Mouse (Mus musculus) hindbrain, embryonic 13.5 days (tissue): ENCODE measurements around the gene Eras. TPM values are rescaled to one million over a fixed set of nuclear protein-coding genes. Genes with fewer than 3 reads are reported as not detected.
A peak's percentile ranks its signal among the peaks of the same experiment; 100 is the strongest.

Experiments used
- ATAC-seq: fragments of 200-750 bp; cut with Nextera tagmentation; 2 replicates; pipeline ENCODE4 v1.8.0; 2017; ENCODE audit warnings: moderate TSS enrichment; ENCODE audit not compliant: low FRiP score
- H3K27ac ChIP-seq: fragments of 300-500 bp; sonication (generic); 2 replicates; pipeline ENCODE4 v1.5.1; 2015; ENCODE audit warnings: inconsistent platforms, mild to moderate bottlenecking, moderate library complexity
- H3K27me3 ChIP-seq: fragments of 300-500 bp; sonication (generic); 2 replicates; pipeline ENCODE4 v1.6.1; 2015; ENCODE audit warnings: mild to moderate bottlenecking, inconsistent platforms
- H3K36me3 ChIP-seq: fragments of 300-500 bp; sonication (generic); 2 replicates; pipeline ENCODE4 v1.6.1; 2015; ENCODE audit warnings: mild to moderate bottlenecking, inconsistent platforms
- H3K4me1 ChIP-seq: fragments of 300-500 bp; sonication (generic); replicated peaks from 2 replicates; pipeline ENCODE4 v1.6.1; 2015; ENCODE audit warnings: inconsistent platforms
- H3K4me2 ChIP-seq: fragments of 300-500 bp; sonication (generic); 2 replicates; pipeline ENCODE4 v1.6.1; 2015; ENCODE audit warnings: inconsistent platforms, mild to moderate bottlenecking, moderate library complexity
- H3K4me3 ChIP-seq: fragments of 300-500 bp; sonication (generic); 2 replicates; pipeline ENCODE4 v1.5.1; 2015; ENCODE audit warnings: mild to moderate bottlenecking, inconsistent platforms
- H3K9ac ChIP-seq: fragments of 300-500 bp; sonication (generic); 2 replicates; pipeline ENCODE4 v1.6.1; 2015; ENCODE audit warnings: mild to moderate bottlenecking, inconsistent platforms
- H3K9me3 ChIP-seq: fragments of 300-500 bp; sonication (generic); 2 replicates; pipeline ENCODE4 v1.6.1; 2016; ENCODE audit warnings: inconsistent platforms
- WGBS: fragments of 180-500 bp; shearing (Covaris S2); methylation state at CpG from one replicate; pipeline ENCODE4 v1.1.7; 2015; 5-methylcytosine and 5-hydroxymethylcytosine counted together
- polyA plus RNA-seq: library from polyadenylated mRNA; unstranded; fragments of >200 nt; fragmentation: Nextera tagmentation; extraction: Ambion mirVana; gene quantifications from 2 replicates; pipeline ENCODE4 v1.2.1, GENCODE M21; 2015

Eras gene
- polyA plus RNA-seq, 1 experiment from 2014 or later, result 0.16 TPM

- no peak for ATAC-seq
- H3K9me3 ChIP-seq, result no peaks in the 10 kb centered on the region
- H3K4me2 ChIP-seq, result no peak within 1 kb of the TSS
- no peaks in the 10 kb centered on the region; the same call in 1 of the 2 replicates for H3K4me1 ChIP-seq
- H3K9ac ChIP-seq, result no peak within 1 kb of the TSS
- H3K36me3 ChIP-seq, result peaks cover 15% of the 10 kb centered on the region
- H3K27ac ChIP-seq, result no peak within 1 kb of the TSS
- 88% methylated on average over 5 of the region's 5 CpGs for WGBS
- no peaks in the 10 kb centered on the region for H3K27me3 ChIP-seq
- no peak within 1 kb of the TSS for H3K4me3 ChIP-seq
Observed at GRCm38 (mm10) chrX:7907735-7908134, 20.7 kb downstream of the Eras start, which contains the start of gene Gm10491. Gene Gm10491 (minus strand): TSS chrX:7907835.

DNA sequence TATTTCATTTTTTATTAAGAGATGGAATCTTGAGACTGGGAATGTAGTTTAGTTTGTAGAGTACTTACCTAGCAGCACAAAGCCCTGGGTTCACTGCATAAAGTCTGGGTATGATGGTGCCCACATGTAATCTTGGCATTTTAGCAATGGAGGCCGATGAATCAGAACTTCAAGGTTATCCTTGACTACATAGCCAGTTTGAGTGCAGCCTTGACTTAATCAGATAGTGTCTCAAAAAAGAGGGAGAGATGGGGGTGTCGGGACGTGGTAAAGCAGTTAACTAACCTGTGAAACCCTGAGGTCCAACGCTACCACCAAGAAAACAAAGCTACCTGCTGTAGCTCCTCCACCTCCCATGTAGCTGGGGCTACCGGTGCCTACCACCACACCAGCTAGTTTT, 24.0 kb downstream of the Eras start:
- Histone ChIP-seq H3K4me1 (no peaks in the 10 kb centered on the region; the same call in 1 of the 2 replicates), H3K4me2 (no peak overlapping the region), H3K36me3 (peaks cover 15% of the 10 kb centered on the region), H3K4me3 (no peak overlapping the region), H3K9ac (no peak overlapping the region), H3K27me3 (no peaks in the 10 kb centered on the region), H3K9me3 (no peaks in the 10 kb centered on the region; the same call in 1 of the 2 replicates), H3K27ac (no peak overlapping the region)
- 89% methylated on average over 5 of the region's 5 CpGs for WGBS
- no peak for ATAC-seq

DNA sequence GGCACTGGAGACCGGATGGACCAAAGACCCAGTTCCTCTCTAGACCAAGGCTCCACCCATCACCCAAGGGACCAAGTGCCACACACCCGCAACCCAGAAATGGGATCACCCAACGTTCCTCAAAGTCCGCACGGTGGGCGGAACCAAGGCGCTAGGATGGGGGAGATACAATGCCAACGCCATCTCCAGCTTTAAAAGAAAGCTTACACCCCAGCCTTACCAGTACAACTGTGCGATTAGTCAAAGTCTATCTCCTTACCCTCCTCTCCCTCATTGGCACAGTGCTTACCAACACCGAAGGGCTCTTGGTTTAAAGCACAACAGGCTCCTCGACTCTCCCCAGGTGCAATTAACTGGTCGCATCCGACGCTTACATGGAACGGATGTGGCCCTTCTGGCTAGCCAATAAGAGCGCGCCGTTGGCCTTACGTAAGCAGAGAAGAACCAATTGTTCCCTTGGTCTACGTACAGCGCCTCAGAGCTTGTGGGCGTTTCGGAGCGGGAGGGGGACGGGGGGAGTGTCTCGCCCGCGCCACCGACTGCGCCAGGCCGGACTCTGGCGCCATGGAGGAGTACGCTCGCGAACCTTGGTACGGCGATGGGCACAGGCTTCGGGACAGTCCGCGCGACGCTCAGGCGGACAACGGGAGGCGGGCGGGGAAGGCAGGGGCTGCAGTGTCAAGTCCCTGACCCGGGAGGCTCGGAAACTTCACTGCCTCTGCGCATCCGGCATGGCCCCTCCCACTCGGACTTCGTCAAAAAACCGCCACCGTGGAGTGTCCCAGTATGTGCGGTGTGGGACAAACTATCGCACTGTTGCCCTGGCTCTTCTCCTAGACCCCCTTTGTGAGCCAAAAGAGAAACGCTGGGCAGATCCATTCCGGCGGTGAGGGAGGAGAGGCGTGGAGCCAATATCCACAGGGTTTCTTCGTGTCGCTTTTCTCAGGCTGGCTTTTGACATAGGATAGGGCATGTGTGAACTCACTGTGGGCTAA, 29.2 kb downstream of the Eras start, which contains the start of the genes Pqbp1 and Timm17b:
Pqbp1 (minus strand) TSS at position 390 of the 995 bp plus-strand sequence.
Timm17b (plus strand) TSS at position 478 of the 995 bp plus-strand sequence.
- peak within 1 kb of the TSS; percentile 73 for H3K9ac ChIP-seq
- 14% methylated on average over 56 of the region's 62 CpGs for WGBS
- peak; percentile 99 for ATAC-seq

GRCm38 (mm10) chrX:7898211-7898610, 30.2 kb downstream of the Eras start:
- peaks cover 21% of the 10 kb centered on the region for H3K36me3 ChIP-seq
- peak overlapping the region; percentile 51 for H3K4me3 ChIP-seq
- ATAC-seq, result no peak
- H3K27ac ChIP-seq, result peak overlapping the region; percentile 90
- no peaks in the 10 kb centered on the region for H3K27me3 ChIP-seq
- peaks cover 10% of the 10 kb centered on the region for H3K4me1 ChIP-seq
- peak overlapping the region; percentile 59 for H3K4me2 ChIP-seq
- H3K9me3 ChIP-seq, result no peaks in the 10 kb centered on the region; the same call in 1 of the 2 replicates
- peak overlapping the region; percentile 69 for H3K9ac ChIP-seq
- 29% methylated on average over 13 of the region's 13 CpGs for WGBS

More for the DNA sequence above, 29.2 kb downstream of the Eras start, which contains the start of the genes Pqbp1 and Timm17b:
- H3K4me3 ChIP-seq, result peak within 1 kb of the TSS; percentile 51
- H3K27me3 ChIP-seq, result no peaks in the 10 kb centered on the region
- peak within 1 kb of the TSS; percentile 90 for H3K27ac ChIP-seq
- no peaks in the 10 kb centered on the region; the same call in 1 of the 2 replicates for H3K9me3 ChIP-seq
- H3K4me1 ChIP-seq, result peaks cover 10% of the 10 kb centered on the region
- H3K4me2 ChIP-seq, result peak within 1 kb of the TSS; percentile 59
- peaks cover 13% of the 10 kb centered on the region for H3K36me3 ChIP-seq

DNA sequence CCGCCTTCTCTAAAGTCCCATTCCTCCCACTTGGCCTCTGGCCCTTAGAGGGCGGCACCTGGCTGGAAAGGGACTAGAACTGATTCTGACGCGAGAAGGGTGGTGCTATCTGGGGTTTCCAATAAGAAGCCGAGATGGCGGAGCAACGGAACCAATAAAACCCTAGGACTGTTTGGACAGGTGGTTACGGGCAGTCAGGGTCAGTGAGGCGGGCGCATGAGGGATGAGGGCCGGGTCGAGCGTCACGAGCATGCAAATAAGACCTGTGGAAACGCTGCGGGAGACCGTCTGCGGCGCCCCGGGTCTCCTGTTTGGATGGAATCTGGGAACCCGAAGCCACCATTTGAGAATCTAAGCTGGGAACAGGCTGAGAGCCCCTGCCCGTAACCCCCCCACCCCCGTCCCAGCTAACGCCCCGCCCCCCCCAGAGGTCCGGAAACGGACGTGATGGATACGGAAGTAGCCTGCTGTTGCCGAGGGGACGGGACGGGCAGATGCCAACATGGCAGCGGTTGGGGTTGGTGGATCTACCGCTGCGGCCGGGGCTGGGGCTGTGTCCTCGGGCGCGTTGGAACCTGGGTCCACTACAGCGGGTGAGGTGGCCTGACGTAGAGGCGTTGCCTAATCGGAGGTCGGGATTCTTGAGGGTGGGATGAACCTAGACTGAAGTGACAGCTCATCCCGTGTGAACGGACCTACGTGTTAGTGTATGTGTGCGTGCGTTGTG, 44.4 kb downstream of the Eras start, which contains the start of gene Slc35a2:
Slc35a2 (plus strand) TSS at position 188 of the 727 bp plus-strand sequence.
- peak; percentile 90 for ATAC-seq
- Histone ChIP-seq H3K27me3 (no peaks in the 10 kb centered on the region), H3K9ac (peak within 1 kb of the TSS; percentile 70), H3K27ac (peak within 1 kb of the TSS; percentile 89), H3K9me3 (no peaks in the 10 kb centered on the region), H3K4me2 (peak within 1 kb of the TSS; percentile 65), H3K36me3 (no peaks in the 10 kb centered on the region), H3K4me3 (peak within 1 kb of the TSS; percentile 55), H3K4me1 (peaks cover 13% of the 10 kb centered on the region)
- 18% methylated on average over 49 of the region's 49 CpGs for WGBS

DNA sequence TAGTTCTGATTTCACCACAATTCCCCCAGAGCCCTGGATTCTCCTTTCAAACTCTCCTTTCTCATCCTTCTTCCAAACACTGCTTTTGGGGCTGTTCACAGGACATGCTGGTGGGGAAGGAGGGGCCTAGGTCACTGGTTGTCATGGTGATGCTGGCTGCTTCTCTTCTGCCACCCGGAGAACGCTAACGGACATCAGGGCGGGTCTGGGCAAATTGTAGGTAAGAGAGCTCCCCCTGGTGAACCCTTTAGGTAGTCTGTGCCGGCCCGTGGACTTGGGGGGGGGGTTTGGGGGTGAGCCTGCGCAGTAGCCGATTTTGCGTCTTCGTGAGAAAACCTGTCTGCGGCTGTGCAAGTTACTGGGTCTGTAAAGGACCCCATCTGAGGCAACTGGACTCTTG, 48.6 kb downstream of the Eras start:
- Histone ChIP-seq H3K27ac (0 out of 2 replicates have a peak overlapping the region, but pooled peaks have one; percentile 23), H3K27me3 (no peaks in the 10 kb centered on the region), H3K9ac (peak overlapping the region; percentile 46; the same call in 1 of the 2 replicates), H3K4me1 (peaks cover 21% of the 10 kb centered on the region), H3K4me2 (peak overlapping the region; percentile 71), H3K9me3 (no peaks in the 10 kb centered on the region), H3K4me3 (peak overlapping the region; percentile 50), H3K36me3 (peaks cover 5% of the 10 kb centered on the region; the same call in 1 of the 2 replicates)
- ATAC-seq, result peak; percentile 47
- 31% methylated on average over 10 of the region's 11 CpGs for WGBS

DNA sequence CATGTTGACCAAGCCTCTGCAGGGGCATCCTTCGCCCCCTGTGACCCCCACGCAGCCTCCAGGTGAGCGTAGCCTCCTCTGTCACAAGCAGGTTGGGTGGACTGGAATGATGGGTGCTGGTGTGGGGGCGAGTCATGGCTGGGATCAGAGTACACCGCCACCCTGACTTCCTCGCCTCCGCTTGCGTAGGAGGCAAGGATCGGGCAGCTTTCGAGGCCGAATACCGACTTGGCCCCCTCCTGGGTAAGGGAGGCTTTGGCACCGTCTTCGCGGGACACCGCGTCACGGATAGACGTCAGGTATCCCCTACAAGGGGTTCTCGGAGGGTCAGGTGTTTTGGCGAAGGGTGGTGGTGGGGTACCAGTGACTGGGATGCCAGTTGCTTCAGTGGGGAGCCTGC, 49.9 kb downstream of the Eras start:
- Histone ChIP-seq H3K4me3 (peak overlapping the region; percentile 50), H3K27ac (peak overlapping the region; percentile 76; the same call in 1 of the 2 replicates), H3K36me3 (peaks cover 15% of the 10 kb centered on the region), H3K27me3 (no peaks in the 10 kb centered on the region), H3K4me2 (peak overlapping the region; percentile 71), H3K9ac (peak overlapping the region; percentile 72), H3K4me1 (peaks cover 19% of the 10 kb centered on the region), H3K9me3 (no peaks in the 10 kb centered on the region)
- WGBS, result 15% methylated on average over 21 of the region's 21 CpGs
- peak; percentile 37 for ATAC-seq

DNA sequence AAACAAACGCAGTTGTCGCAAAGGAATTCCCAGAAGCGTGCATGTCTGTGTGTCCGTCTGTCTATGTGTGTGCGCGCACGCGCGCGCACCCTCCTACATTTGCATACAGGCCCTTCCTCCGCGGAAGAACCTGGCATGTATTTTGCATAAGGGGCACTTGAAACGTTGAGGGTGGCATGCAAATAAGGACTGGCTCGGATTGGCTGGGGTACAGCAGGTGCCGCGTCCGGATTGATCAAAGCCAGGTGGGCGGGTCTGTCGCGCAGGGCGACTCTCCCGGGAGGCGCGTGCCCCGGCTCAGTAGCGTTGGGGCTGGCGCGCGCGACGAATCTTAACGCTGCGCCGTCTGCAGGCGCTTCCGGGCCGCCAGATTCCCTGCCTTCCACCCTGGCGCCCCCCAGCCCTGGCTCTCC, 50.4 kb downstream of the Eras start, which contains the start of gene Pim2:
Pim2 (plus strand) TSS at position 256 of the 413 bp plus-strand sequence.
- peak; percentile 92 for ATAC-seq
- Histone ChIP-seq H3K9ac (peak within 1 kb of the TSS; percentile 72), H3K4me2 (peak within 1 kb of the TSS; percentile 71), H3K4me3 (peak within 1 kb of the TSS; percentile 50), H3K9me3 (no peaks in the 10 kb centered on the region), H3K36me3 (peaks cover 19% of the 10 kb centered on the region), H3K27ac (peak within 1 kb of the TSS; percentile 76), H3K27me3 (no peaks in the 10 kb centered on the region), H3K4me1 (peaks cover 19% of the 10 kb centered on the region)
- 27% methylated on average over 37 of the region's 38 CpGs for WGBS

Other genes starting within 250 kb of the Eras start
- gene Magix, start 247.4 kb downstream of the Eras start, polyA plus RNA-seq, result 0.09 TPM in 1 of 2 replicates, not detected in the other
- gene Gpkow, start 231.5 kb downstream of the Eras start, polyA plus RNA-seq, result 43.0 and 46.3 TPM in 2 replicates
- gene Wdr45, start 214.3 kb downstream of the Eras start, polyA plus RNA-seq, result 32.2 and 32.4 TPM in 2 replicates
- gene Gm45208, start 206.4 kb downstream of the Eras start, polyA plus RNA-seq, result 0.60 TPM in 1 of 2 replicates, not detected in the other
- gene Praf2, start 200.2 kb downstream of the Eras start, polyA plus RNA-seq, result 113 TPM in 2 replicates
- 53.9 and 55.5 TPM in 2 replicates for gene Ccdc120, start 177.7 kb downstream of the Eras start, polyA plus RNA-seq
- gene Tfe3, start 166.0 kb downstream of the Eras start, polyA plus RNA-seq, result 24.8 and 25.5 TPM in 2 replicates
- 73.9 and 77.7 TPM in 2 replicates for gene Gripap1, start 138.8 kb downstream of the Eras start, polyA plus RNA-seq
- 2.5 and 3.0 TPM in 2 replicates for gene Kcnd1, start 106.3 kb downstream of the Eras start, polyA plus RNA-seq
- gene Otud5, start 87.2 kb downstream of the Eras start, polyA plus RNA-seq, result 44.2 and 48.3 TPM in 2 replicates
- gene Pim2, start 50.3 kb downstream of the Eras start, polyA plus RNA-seq, result 16.0 and 18.7 TPM in 2 replicates
- gene Slc35a2, start 44.6 kb downstream of the Eras start, polyA plus RNA-seq, result 40.9 and 42.3 TPM in 2 replicates
- gene Pqbp1, start 29.3 kb downstream of the Eras start, polyA plus RNA-seq, result 214 and 222 TPM in 2 replicates
- gene Timm17b, start 29.2 kb downstream of the Eras start, polyA plus RNA-seq, result 159 and 162 TPM in 2 replicates
- gene Gm10491, start 20.8 kb downstream of the Eras start, polyA plus RNA-seq, result not detected in 2 replicates
- gene Gm10490, start 19.1 kb downstream of the Eras start, polyA plus RNA-seq, result not detected in 2 replicates
- 223 and 225 TPM in 2 replicates for gene Pcsk1n, start 8.8 kb downstream of the Eras start, polyA plus RNA-seq
- gene Hdac6, start 19.3 kb upstream of the Eras start, polyA plus RNA-seq, result 65.1 and 66.1 TPM in 2 replicates
- gene Gata1, start 49.5 kb upstream of the Eras start, polyA plus RNA-seq, result 0.23 and 0.29 TPM in 2 replicates
- gene Glod5, start 89.9 kb upstream of the Eras start, polyA plus RNA-seq, result 0.31 and 0.53 TPM in 2 replicates
- 39.9 and 40.8 TPM in 2 replicates for gene Suv39h1, start 146.2 kb upstream of the Eras start, polyA plus RNA-seq
- 0.12 and 0.18 TPM in 2 replicates for gene Was, start 161.9 kb upstream of the Eras start, polyA plus RNA-seq
- 58.5 and 60.9 TPM in 2 replicates for gene Wdr13, start 204.3 kb upstream of the Eras start, polyA plus RNA-seq
- gene Rbm3, start 217.3 kb upstream of the Eras start, polyA plus RNA-seq, result 336 and 358 TPM in 2 replicates
- 19.8 and 21.0 TPM in 2 replicates for gene Tbc1d25, start 247.6 kb upstream of the Eras start, polyA plus RNA-seq